Mouse (Mus musculus): ENCODE results near the gene Adarb1. TPM values are rescaled to one million over a fixed set of nuclear protein-coding genes. Genes with fewer than 3 reads are reported as not detected.

Gene Adarb1
- polyA plus RNA-seq, 1 experiment from 2014 or later = 18.2 TPM

- WGBS = 64% methylated on average over 3 of the region's 3 CpGs
- Histone ChIP-seq H3K27ac (ENCODE audit: low read length) (no peak overlapping the region), H3K9ac (ENCODE audit: low read depth, low read length) (no peak overlapping the region), H3K9me3 (replicated peaks; ENCODE audit: control insufficient read depth, low read length, poor library complexity, severe bottlenecking) (no peaks in the 10 kb centered on the region), H3K4me3 (ENCODE audit: low read depth, low read length) (no peak overlapping the region), H3K4me1 (ENCODE audit: control insufficient read depth, insufficient read depth, low read length) (peaks cover 7% of the 10 kb centered on the region), H3K36me3 (ENCODE audit: control insufficient read depth, insufficient read depth, low read length) (peaks cover 10% of the 10 kb centered on the region), H3K27me3 (ENCODE audit: control insufficient read depth, insufficient read depth, low read depth, low read length) (no peaks in the 10 kb centered on the region), H3K4me2 (ENCODE audit: low read length) (no peak overlapping the region)
- peak; percentile 51; the same call in 1 of the 2 replicates for ATAC-seq
These were observed 113.7 kb downstream of the Adarb1 start for GRCm38 (mm10) chr10:77304362-77304761.

DNA sequence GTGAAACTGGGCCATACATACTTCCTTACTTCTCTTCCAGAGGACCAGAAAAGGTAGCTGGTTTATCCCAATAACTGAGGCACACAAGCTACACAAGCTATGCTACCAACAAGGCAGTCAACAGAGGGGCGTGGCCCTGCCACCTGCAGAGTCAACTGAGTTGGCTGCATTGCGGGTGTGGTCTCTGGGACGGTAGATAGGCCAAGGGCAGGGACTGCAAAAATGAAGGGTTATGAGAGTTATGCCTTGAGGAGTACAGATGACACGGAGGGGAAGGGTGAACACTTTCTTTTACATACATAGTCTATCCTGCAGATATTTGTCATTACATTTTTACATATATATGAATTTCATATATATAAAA is 117.2 kb downstream of the Adarb1 start:
- peaks cover 5% of the 10 kb centered on the region for H3K4me1 ChIP-seq (ENCODE audit: control insufficient read depth, insufficient read depth, low read length)
- H3K9ac ChIP-seq (ENCODE audit: low read depth, low read length) = no peak overlapping the region
- no peak overlapping the region for H3K27ac ChIP-seq (ENCODE audit: low read length)
- H3K36me3 ChIP-seq (ENCODE audit: control insufficient read depth, insufficient read depth, low read length) = peaks cover 18% of the 10 kb centered on the region
- H3K4me2 ChIP-seq (ENCODE audit: low read length) = no peak overlapping the region
- no peak for ATAC-seq
- no peaks in the 10 kb centered on the region for H3K27me3 ChIP-seq (ENCODE audit: control insufficient read depth, insufficient read depth, low read depth, low read length)
- H3K4me3 ChIP-seq (ENCODE audit: low read depth, low read length) = no peak overlapping the region
- WGBS = 88% methylated on average over 4 of the region's 4 CpGs
- no peaks in the 10 kb centered on the region for H3K9me3 ChIP-seq (replicated peaks; ENCODE audit: control insufficient read depth, low read length, poor library complexity, severe bottlenecking)

DNA sequence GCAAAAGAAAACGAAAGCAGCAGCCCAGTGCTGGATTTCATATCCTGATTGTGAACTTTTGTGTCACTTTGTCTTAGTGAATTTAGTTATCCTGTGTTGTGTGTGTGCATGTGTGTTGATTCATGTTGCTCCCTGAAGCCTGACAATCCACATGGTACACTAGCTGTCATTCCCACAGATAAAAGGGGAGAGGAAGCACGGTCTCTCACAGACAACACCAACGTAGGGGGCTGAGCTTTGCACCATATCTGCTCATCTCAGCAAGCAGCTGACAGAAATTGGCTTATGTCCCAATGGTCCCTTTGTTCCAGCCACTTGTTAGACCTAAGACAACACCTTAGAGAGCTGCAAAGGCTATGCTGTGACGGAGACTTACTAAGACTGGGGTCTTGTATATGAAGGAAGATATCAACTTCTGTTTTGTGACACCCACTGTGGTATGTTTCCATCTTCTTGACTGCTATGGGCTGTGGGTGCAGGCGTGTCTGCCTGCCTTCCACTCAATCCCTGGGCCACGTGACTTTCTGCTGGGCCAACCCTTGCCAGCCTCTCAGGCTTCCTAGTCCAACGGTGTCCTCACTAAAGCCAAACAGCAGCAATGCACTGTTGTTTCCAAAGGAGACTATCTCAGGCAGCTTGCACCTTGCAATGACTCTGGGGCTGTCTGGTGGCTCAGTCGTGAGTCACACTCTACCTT is 117.7 kb downstream of the Adarb1 start:
- no peaks in the 10 kb centered on the region for H3K27me3 ChIP-seq (ENCODE audit: control insufficient read depth, insufficient read depth, low read depth, low read length)
- H3K36me3 ChIP-seq (ENCODE audit: control insufficient read depth, insufficient read depth, low read length) = peaks cover 18% of the 10 kb centered on the region
- no peak overlapping the region for H3K4me3 ChIP-seq (ENCODE audit: low read depth, low read length)
- H3K4me1 ChIP-seq (ENCODE audit: control insufficient read depth, insufficient read depth, low read length) = peaks cover 5% of the 10 kb centered on the region
- H3K4me2 ChIP-seq (ENCODE audit: low read length) = no peak overlapping the region
- WGBS = 89% methylated on average over 8 of the region's 8 CpGs
- ATAC-seq = no peak
- no peaks in the 10 kb centered on the region for H3K9me3 ChIP-seq (replicated peaks; ENCODE audit: control insufficient read depth, low read length, poor library complexity, severe bottlenecking)
- no peak overlapping the region for H3K9ac ChIP-seq (ENCODE audit: low read depth, low read length)
- H3K27ac ChIP-seq (ENCODE audit: low read length) = no peak overlapping the region

DNA sequence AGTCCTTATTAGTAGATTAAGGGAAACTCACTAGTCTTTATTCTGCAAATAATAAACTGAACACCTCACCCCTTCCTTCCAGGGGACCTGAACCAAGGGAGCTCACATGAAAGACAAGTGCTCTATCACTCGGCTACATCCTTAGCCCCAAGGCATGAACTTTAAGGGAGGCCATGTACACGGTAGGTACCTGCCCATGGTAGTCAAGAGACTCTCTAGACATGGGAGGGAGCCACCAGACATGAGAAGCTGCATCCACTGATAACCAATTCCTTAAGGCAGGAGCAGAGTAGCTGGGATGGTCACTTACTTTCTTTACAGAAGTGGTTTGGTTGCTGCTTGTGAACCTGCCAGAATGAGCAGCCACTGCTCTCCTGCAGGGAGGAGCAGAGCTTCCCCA is 118.9 kb downstream of the Adarb1 start:
- 88% methylated on average over 2 of the region's 2 CpGs for WGBS
- Histone ChIP-seq H3K9ac (ENCODE audit: low read depth, low read length) (no peak overlapping the region), H3K27me3 (ENCODE audit: control insufficient read depth, insufficient read depth, low read depth, low read length) (no peaks in the 10 kb centered on the region), H3K4me2 (ENCODE audit: low read length) (no peak overlapping the region), H3K27ac (ENCODE audit: low read length) (no peak overlapping the region), H3K4me3 (ENCODE audit: low read depth, low read length) (no peak overlapping the region), H3K4me1 (ENCODE audit: control insufficient read depth, insufficient read depth, low read length) (no peaks in the 10 kb centered on the region), H3K9me3 (replicated peaks; ENCODE audit: control insufficient read depth, low read length, poor library complexity, severe bottlenecking) (no peaks in the 10 kb centered on the region), H3K36me3 (ENCODE audit: control insufficient read depth, insufficient read depth, low read length) (peaks cover 25% of the 10 kb centered on the region)
- ATAC-seq = no peak

DNA sequence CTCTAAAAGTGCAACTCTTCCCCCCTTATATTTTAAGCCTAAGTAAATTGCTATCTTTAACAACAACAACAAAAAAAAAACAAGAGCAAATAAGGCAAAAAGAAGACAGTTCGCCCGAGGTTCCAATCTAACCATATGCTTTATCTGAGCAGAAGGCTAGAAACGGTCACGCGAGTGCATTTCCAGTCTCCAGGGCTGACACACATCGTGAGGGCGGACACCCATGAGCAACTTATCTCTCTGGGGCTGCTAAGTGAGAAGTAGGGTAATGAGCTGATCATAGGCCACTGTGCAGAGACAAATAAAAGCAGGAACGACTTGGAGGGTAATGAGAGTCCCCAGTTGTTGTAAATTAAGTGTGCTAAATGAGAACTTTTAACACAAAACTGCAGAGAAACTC is 119.4 kb downstream of the Adarb1 start:
- WGBS = 89% methylated on average over 8 of the region's 8 CpGs
- ATAC-seq = no peak
- Histone ChIP-seq H3K27me3 (ENCODE audit: control insufficient read depth, insufficient read depth, low read depth, low read length) (no peaks in the 10 kb centered on the region), H3K9ac (ENCODE audit: low read depth, low read length) (no peak overlapping the region), H3K4me1 (ENCODE audit: control insufficient read depth, insufficient read depth, low read length) (no peaks in the 10 kb centered on the region), H3K27ac (ENCODE audit: low read length) (no peak overlapping the region), H3K36me3 (ENCODE audit: control insufficient read depth, insufficient read depth, low read length) (peaks cover 25% of the 10 kb centered on the region), H3K4me3 (ENCODE audit: low read depth, low read length) (no peak overlapping the region), H3K4me2 (ENCODE audit: low read length) (no peak overlapping the region), H3K9me3 (replicated peaks; ENCODE audit: control insufficient read depth, low read length, poor library complexity, severe bottlenecking) (no peaks in the 10 kb centered on the region)

DNA sequence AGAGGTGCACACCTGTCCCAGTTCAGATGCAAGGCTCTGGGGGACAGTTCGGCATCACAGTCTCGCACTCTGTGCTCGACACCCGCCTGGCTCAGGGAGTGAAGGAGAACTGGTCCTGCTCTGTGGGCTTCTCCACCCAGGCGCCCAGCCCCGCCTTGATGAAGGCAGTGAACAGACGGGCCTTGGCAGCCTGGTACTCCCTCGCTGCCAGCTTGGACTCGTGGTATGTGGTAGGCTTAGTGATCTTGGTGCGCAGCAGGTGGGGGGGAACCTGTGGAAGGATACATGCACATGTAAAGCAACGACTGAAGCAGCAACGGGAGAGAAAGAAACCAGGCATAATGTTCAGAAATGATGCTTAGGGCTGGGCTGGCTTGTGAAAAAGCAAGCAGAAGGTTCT is 123.4 kb downstream of the Adarb1 start:
- H3K27ac ChIP-seq (ENCODE audit: low read length) = no peak overlapping the region
- no peak for ATAC-seq
- H3K9ac ChIP-seq (ENCODE audit: low read depth, low read length) = no peak overlapping the region
- no peak overlapping the region for H3K4me2 ChIP-seq (ENCODE audit: low read length)
- H3K9me3 ChIP-seq (replicated peaks; ENCODE audit: control insufficient read depth, low read length, poor library complexity, severe bottlenecking) = no peaks in the 10 kb centered on the region
- peaks cover 18% of the 10 kb centered on the region for H3K36me3 ChIP-seq (ENCODE audit: control insufficient read depth, insufficient read depth, low read length)
- no peaks in the 10 kb centered on the region for H3K27me3 ChIP-seq (ENCODE audit: control insufficient read depth, insufficient read depth, low read depth, low read length)
- H3K4me3 ChIP-seq (ENCODE audit: low read depth, low read length) = no peak overlapping the region
- no peaks in the 10 kb centered on the region for H3K4me1 ChIP-seq (ENCODE audit: control insufficient read depth, insufficient read depth, low read length)
- 91% methylated on average over 12 of the region's 12 CpGs for WGBS

DNA sequence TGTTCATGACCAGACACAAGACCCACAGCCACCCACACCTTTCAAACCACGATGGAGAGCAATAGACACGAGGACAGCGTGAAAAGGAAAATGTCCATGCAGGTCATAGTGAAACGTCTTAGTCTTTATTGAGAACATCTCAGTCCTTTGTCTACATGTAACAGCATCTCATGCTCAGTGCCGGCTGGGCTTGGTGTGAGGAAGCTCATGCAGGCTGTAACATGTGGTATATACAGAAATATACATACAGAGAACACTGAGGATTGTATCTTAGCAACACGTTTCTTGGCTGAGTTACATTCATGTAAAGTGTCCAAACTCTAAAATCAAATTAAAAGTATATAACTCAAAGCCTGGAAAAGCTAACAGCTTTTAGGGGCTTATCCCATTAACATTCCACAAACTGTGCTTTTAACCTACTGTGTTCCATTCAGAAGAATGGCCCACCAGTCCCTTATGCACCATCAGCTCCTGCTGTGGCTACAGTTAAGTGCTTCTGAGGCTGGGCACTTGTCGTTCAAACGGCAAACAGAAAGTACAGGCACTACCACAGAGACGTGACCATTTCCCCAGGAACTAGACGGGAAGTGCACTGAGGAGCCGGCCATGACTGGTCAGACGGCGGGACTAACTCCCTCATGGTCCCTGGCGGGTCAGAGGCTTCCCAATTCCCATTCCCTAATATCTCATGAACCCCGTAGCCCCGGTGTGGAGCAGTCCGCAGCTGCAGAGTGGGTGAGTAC is 127.3 kb downstream of the Adarb1 start:
- Histone ChIP-seq H3K9me3 (replicated peaks; ENCODE audit: control insufficient read depth, low read length, poor library complexity, severe bottlenecking) (no peaks in the 10 kb centered on the region), H3K27me3 (ENCODE audit: control insufficient read depth, insufficient read depth, low read depth, low read length) (no peaks in the 10 kb centered on the region), H3K36me3 (ENCODE audit: control insufficient read depth, insufficient read depth, low read length) (peaks cover 10% of the 10 kb centered on the region), H3K9ac (ENCODE audit: low read depth, low read length) (no peak overlapping the region), H3K4me3 (ENCODE audit: low read depth, low read length) (no peak overlapping the region), H3K4me2 (ENCODE audit: low read length) (no peak overlapping the region), H3K27ac (ENCODE audit: low read length) (no peak overlapping the region), H3K4me1 (ENCODE audit: control insufficient read depth, insufficient read depth, low read length) (peaks cover 3% of the 10 kb centered on the region; the same call in 1 of the 2 replicates)
- 76% methylated on average over 17 of the region's 17 CpGs for WGBS
- no peak for ATAC-seq

DNA sequence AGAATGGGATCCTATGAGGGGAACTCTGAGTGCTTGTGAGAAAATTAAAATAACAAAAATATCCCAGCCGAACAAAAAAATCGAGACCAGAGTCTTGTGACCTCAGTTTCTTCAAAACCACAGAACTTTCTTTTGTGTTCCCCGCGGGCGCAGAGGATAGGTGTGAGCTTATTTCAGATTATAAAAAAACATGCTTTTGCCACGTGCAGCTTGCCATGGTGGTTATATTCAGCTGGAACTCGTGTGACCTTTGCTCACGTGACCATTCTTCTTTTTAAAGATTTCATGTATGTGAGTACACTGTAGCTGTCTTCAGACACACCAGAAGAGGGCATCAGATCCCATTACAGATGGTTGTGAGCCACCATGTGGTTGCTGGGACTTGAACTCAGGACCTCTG is 128.5 kb downstream of the Adarb1 start:
- no peak overlapping the region for H3K4me3 ChIP-seq (ENCODE audit: low read depth, low read length)
- 90% methylated on average over 8 of the region's 8 CpGs for WGBS
- no peak overlapping the region for H3K9ac ChIP-seq (ENCODE audit: low read depth, low read length)

GRCm38 (mm10) chr10:77288639-77289195 is 129.4 kb downstream of the Adarb1 start:
- Histone ChIP-seq H3K4me3 (ENCODE audit: low read depth, low read length) (no peak overlapping the region), H3K9me3 (replicated peaks; ENCODE audit: control insufficient read depth, low read length, poor library complexity, severe bottlenecking) (no peaks in the 10 kb centered on the region), H3K4me2 (ENCODE audit: low read length) (no peak overlapping the region), H3K36me3 (ENCODE audit: control insufficient read depth, insufficient read depth, low read length) (peaks cover 3% of the 10 kb centered on the region; the same call in 1 of the 2 replicates), H3K27me3 (ENCODE audit: control insufficient read depth, insufficient read depth, low read depth, low read length) (no peaks in the 10 kb centered on the region), H3K4me1 (ENCODE audit: control insufficient read depth, insufficient read depth, low read length) (peaks cover 3% of the 10 kb centered on the region; the same call in 1 of the 2 replicates), H3K9ac (ENCODE audit: low read depth, low read length) (no peak overlapping the region), H3K27ac (ENCODE audit: low read length) (peak overlapping the region; percentile 68)
- WGBS = 54% methylated on average over 5 of the region's 5 CpGs
- ATAC-seq = peak; percentile 44

More for the DNA sequence above, 128.5 kb downstream of the Adarb1 start:
- Histone ChIP-seq H3K4me1 (ENCODE audit: control insufficient read depth, insufficient read depth, low read length) (peaks cover 3% of the 10 kb centered on the region; the same call in 1 of the 2 replicates), H3K36me3 (ENCODE audit: control insufficient read depth, insufficient read depth, low read length) (peaks cover 6% of the 10 kb centered on the region), H3K9me3 (replicated peaks; ENCODE audit: control insufficient read depth, low read length, poor library complexity, severe bottlenecking) (no peaks in the 10 kb centered on the region), H3K4me2 (ENCODE audit: low read length) (no peak overlapping the region), H3K27me3 (ENCODE audit: control insufficient read depth, insufficient read depth, low read depth, low read length) (no peaks in the 10 kb centered on the region), H3K27ac (ENCODE audit: low read length) (peak overlapping the region; percentile 68)
- no peak for ATAC-seq

All from midbrain, embryonic 16.5 days (tissue).